Mouse (Mus musculus): ENCODE results near the gene Gm13889.

GRCm38 (mm10) chr2:93907519-93908294 lies 49.3 kb downstream of the Gm13889 start:
- TF ChIP-seq CTCF (IDR thresholded peaks at IDR 0.05; ENCODE audit: low read depth), result no peak
- TF ChIP-seq EP300 (IDR thresholded peaks at IDR 0.05; ENCODE audit: low read depth), result no peak

All from heart, postnatal 0 days (tissue).